In genomic region chr15:79833251-79834050, GRCm38 (mm10) we compare ENCODE assay signal across 7 mouse cellular contexts. TPM values are rescaled to one million over a fixed set of nuclear protein-coding genes. Genes with fewer than 3 reads are reported as not detected.
A peak's percentile ranks its signal among the peaks of the same experiment; 100 is the strongest.
DNase-seq lines count a peak whose midpoint lies in the region; ATAC-seq lines count a peak whose summit lies in the region.

No protein-coding gene starts in this region.

- H3K36me3 ChIP-seq in forebrain, embryonic 14.5 days (ENCODE audit: control insufficient read depth, insufficient read depth, low read length): peaks cover 13% of the 10 kb centered on the region
- H3K36me3 ChIP-seq in kidney, embryonic 16.5 days (ENCODE audit: insufficient read depth, low read length): peaks cover 8% of the 10 kb centered on the region; the same call in 1 of the 2 replicates

- H3K4me3 ChIP-seq in forebrain, embryonic 14.5 days (ENCODE audit: low read depth, low read length): peak overlapping the region; percentile 83
- H3K4me3 ChIP-seq in kidney, embryonic 16.5 days (ENCODE audit: low read length): peak overlapping the region; percentile 84

- WGBS in forebrain, embryonic 14.5 days: under 1% methylated on average over 41 of the region's 41 CpGs
- WGBS in kidney, embryonic 16.5 days: under 1% methylated on average over 40 of the region's 41 CpGs

- peak; percentile 26 to 45 for DNase-seq in thymus, adult 18-20 months
- DNase-seq in thymus, postnatal 0 days (ENCODE audit: low spot score): no peak
- DNase-seq in c-Kit-positive CD71-positive TER-119-positive erythroid progenitor cells, embryonic 14.5 days (ENCODE audit: low spot score): peak; percentile 24
- peak; percentile 74 for DNase-seq in forebrain, embryonic 14.5 days (ENCODE audit: low spot score)
- peak; percentile 57 for DNase-seq in lung, postnatal 10 days
- peak; percentile 49 for DNase-seq in right cerebral cortex, postnatal 4 days

- H3K9ac ChIP-seq in forebrain, embryonic 14.5 days (ENCODE audit: low read length): peak overlapping the region; percentile 87
- peak overlapping the region; percentile 93 for H3K9ac ChIP-seq in kidney, embryonic 16.5 days (replicated peaks; ENCODE audit: low read length)

- H3K27me3 ChIP-seq in forebrain, embryonic 14.5 days (replicated peaks; ENCODE audit: control insufficient read depth, insufficient read depth, low read length): no peaks in the 10 kb centered on the region
- H3K27me3 ChIP-seq in kidney, embryonic 16.5 days (ENCODE audit: insufficient read depth, low read length): no peaks in the 10 kb centered on the region

- H3K4me1 ChIP-seq in forebrain, embryonic 14.5 days (ENCODE audit: control insufficient read depth, insufficient read depth, low read length): peaks cover 18% of the 10 kb centered on the region
- peaks cover 50% of the 10 kb centered on the region for H3K4me1 ChIP-seq in kidney, embryonic 16.5 days (ENCODE audit: insufficient read depth, low read length)

- H3K9me3 ChIP-seq in forebrain, embryonic 14.5 days (replicated peaks; ENCODE audit: control insufficient read depth, low read length): no peaks in the 10 kb centered on the region
- no peaks in the 10 kb centered on the region for H3K9me3 ChIP-seq in kidney, embryonic 16.5 days (ENCODE audit: low read length)

- H3K27ac ChIP-seq in forebrain, embryonic 14.5 days (ENCODE audit: low read depth, low read length): peak overlapping the region; percentile 97
- peak overlapping the region; percentile 94 for H3K27ac ChIP-seq in kidney, embryonic 16.5 days (ENCODE audit: low read length)

- peak; percentile 27 for ATAC-seq in forebrain, embryonic 14.5 days
- ATAC-seq in kidney, embryonic 16.5 days (ENCODE audit: low FRiP score, low TSS enrichment): peak; percentile 7; the same call in 1 of the 2 replicates

- H3K4me2 ChIP-seq in forebrain, embryonic 14.5 days (ENCODE audit: low read length): peak overlapping the region; percentile 96
- H3K4me2 ChIP-seq in kidney, embryonic 16.5 days (replicated peaks; ENCODE audit: low read depth, low read length): peak overlapping the region; percentile 97

RNA-seq across cellular contexts. Expression of gene Npcd, which starts 0.6 kb away (rescaled TPM):
- not detected in 2 replicates for polyA plus RNA-seq in thymus, postnatal 0 days (2015; fragmentation: Nextera tagmentation; extraction: Ambion mirVana)
- polyA plus RNA-seq in forebrain, embryonic 14.5 days (2014; fragmentation: Nextera tagmentation; extraction: Ambion mirVana): not detected in 2 replicates
- polyA plus RNA-seq in kidney, embryonic 16.5 days (2015; fragmentation: Nextera tagmentation; extraction: Ambion mirVana): not detected in 2 replicates

RNA-seq across cellular contexts. Expression of gene Cbx6, which starts 1.0 kb away (rescaled TPM):
- polyA plus RNA-seq in thymus, postnatal 0 days (2015; fragmentation: Nextera tagmentation; extraction: Ambion mirVana): 54.9 and 55.9 TPM in 2 replicates
- 18.1 and 29.1 TPM in 2 replicates for polyA plus RNA-seq in forebrain, embryonic 14.5 days (2014; fragmentation: Nextera tagmentation; extraction: Ambion mirVana)
- 52.1 and 58.8 TPM in 2 replicates for polyA plus RNA-seq in kidney, embryonic 16.5 days (2015; fragmentation: Nextera tagmentation; extraction: Ambion mirVana)

RNA-seq across cellular contexts. Expression of gene Nptxr, which starts 28.9 kb away (rescaled TPM):
- polyA plus RNA-seq in thymus, postnatal 0 days (2015; fragmentation: Nextera tagmentation; extraction: Ambion mirVana): 2.0 and 2.3 TPM in 2 replicates
- 7.6 and 8.5 TPM in 2 replicates for polyA plus RNA-seq in forebrain, embryonic 14.5 days (2014; fragmentation: Nextera tagmentation; extraction: Ambion mirVana)
- polyA plus RNA-seq in kidney, embryonic 16.5 days (2015; fragmentation: Nextera tagmentation; extraction: Ambion mirVana): 1.7 and 1.9 TPM in 2 replicates

RNA-seq across cellular contexts. Expression of gene Dnal4, which starts 55.8 kb away (rescaled TPM):
- 39.6 and 42.7 TPM in 2 replicates for polyA plus RNA-seq in thymus, postnatal 0 days (2015; fragmentation: Nextera tagmentation; extraction: Ambion mirVana)
- polyA plus RNA-seq in forebrain, embryonic 14.5 days (2014; fragmentation: Nextera tagmentation; extraction: Ambion mirVana): 96.1 and 101 TPM in 2 replicates
- polyA plus RNA-seq in kidney, embryonic 16.5 days (2015; fragmentation: Nextera tagmentation; extraction: Ambion mirVana): 71.7 and 74.0 TPM in 2 replicates

RNA-seq across cellular contexts. Expression of gene Apobec3, which starts 58.0 kb away (rescaled TPM):
- polyA plus RNA-seq in thymus, postnatal 0 days (2015; fragmentation: Nextera tagmentation; extraction: Ambion mirVana): 149 and 159 TPM in 2 replicates
- polyA plus RNA-seq in forebrain, embryonic 14.5 days (2014; fragmentation: Nextera tagmentation; extraction: Ambion mirVana): 4.8 and 5.6 TPM in 2 replicates
- polyA plus RNA-seq in kidney, embryonic 16.5 days (2015; fragmentation: Nextera tagmentation; extraction: Ambion mirVana): 29.3 and 36.5 TPM in 2 replicates
